Mouse (Mus musculus) embryonic facial prominence, embryonic 11.5 days (tissue): ENCODE measurements around the gene Rbp7. TPM values are rescaled to one million over a fixed set of nuclear protein-coding genes. Genes with fewer than 3 reads are reported as not detected.

Experiments used
- ATAC-seq: fragments of 200-750 bp; cut with Nextera tagmentation; replicated peaks from 2 replicates; pipeline ENCODE4 v1.8.0; 2017; ENCODE audit warnings: low read depth; ENCODE audit not compliant: insufficient number of reproducible peaks, low FRiP score, low TSS enrichment
- DNase-seq: peaks from one replicate; pipeline ENCODE4 v3.0.0-alpha.2; 2015; ENCODE audit warnings: low spot score
- H3K27ac ChIP-seq: fragments of 300-500 bp; sonication (generic); replicated peaks from 2 replicates; pipeline ENCODE4 v1.5.1; 2014; ENCODE audit warnings: mild to moderate bottlenecking, low read depth, low read length, control low read depth
- H3K27me3 ChIP-seq: fragments of 300-500 bp; sonication (generic); 2 replicates; pipeline ENCODE4 v1.6.1; 2014; ENCODE audit warnings: mild to moderate bottlenecking, low read length, moderate library complexity, mixed read lengths; ENCODE audit not compliant: control insufficient read depth, insufficient read depth
- H3K36me3 ChIP-seq: fragments of 300-500 bp; sonication (generic); replicated peaks from 2 replicates; pipeline ENCODE4 v1.6.1; 2014; ENCODE audit warnings: low read depth, mild to moderate bottlenecking, low read length, moderate library complexity, mixed read lengths; ENCODE audit not compliant: control insufficient read depth, insufficient read depth
- H3K4me1 ChIP-seq: fragments of 300-500 bp; sonication (generic); 2 replicates; pipeline ENCODE4 v1.6.1; 2014; ENCODE audit warnings: low read length, mixed read lengths; ENCODE audit not compliant: control insufficient read depth, insufficient read depth
- H3K4me2 ChIP-seq: fragments of 300-500 bp; sonication (generic); 2 replicates; pipeline ENCODE4 v1.6.1; 2014; ENCODE audit warnings: low read depth, mild to moderate bottlenecking, control low read depth, low read length, moderate library complexity
- H3K4me3 ChIP-seq: fragments of 300-500 bp; sonication (generic); 2 replicates; pipeline ENCODE4 v1.5.1; 2014; ENCODE audit warnings: low read depth, low read length, control low read depth
- H3K9ac ChIP-seq: fragments of 300-500 bp; sonication (generic); replicated peaks from 2 replicates; pipeline ENCODE4 v1.6.1; 2014; ENCODE audit warnings: mild to moderate bottlenecking, control low read depth, low read length
- H3K9me3 ChIP-seq: fragments of 300-500 bp; sonication (generic); replicated peaks from 2 replicates; pipeline ENCODE4 v1.6.1; 2016; ENCODE audit warnings: mild to moderate bottlenecking, low read length, inconsistent platforms, mixed read lengths; ENCODE audit not compliant: control insufficient read depth
- WGBS: fragments of 180-500 bp; shearing (Covaris S2); extraction: QIAGEN DNeasy Blood & Tissue Kit; methylation state at CpG from one replicate; pipeline ENCODE4 v1.1.7; 2014; 5-methylcytosine and 5-hydroxymethylcytosine counted together
- polyA plus RNA-seq: library from polyadenylated mRNA; unstranded; fragments of >200 nt; fragmentation: Nextera tagmentation; extraction: Ambion mirVana; gene quantifications from 2 replicates; pipeline ENCODE4 v1.2.1, GENCODE M21; 2014

Gene Rbp7
- polyA plus RNA-seq, 1 experiment from 2014 or later: not detected

DNA sequence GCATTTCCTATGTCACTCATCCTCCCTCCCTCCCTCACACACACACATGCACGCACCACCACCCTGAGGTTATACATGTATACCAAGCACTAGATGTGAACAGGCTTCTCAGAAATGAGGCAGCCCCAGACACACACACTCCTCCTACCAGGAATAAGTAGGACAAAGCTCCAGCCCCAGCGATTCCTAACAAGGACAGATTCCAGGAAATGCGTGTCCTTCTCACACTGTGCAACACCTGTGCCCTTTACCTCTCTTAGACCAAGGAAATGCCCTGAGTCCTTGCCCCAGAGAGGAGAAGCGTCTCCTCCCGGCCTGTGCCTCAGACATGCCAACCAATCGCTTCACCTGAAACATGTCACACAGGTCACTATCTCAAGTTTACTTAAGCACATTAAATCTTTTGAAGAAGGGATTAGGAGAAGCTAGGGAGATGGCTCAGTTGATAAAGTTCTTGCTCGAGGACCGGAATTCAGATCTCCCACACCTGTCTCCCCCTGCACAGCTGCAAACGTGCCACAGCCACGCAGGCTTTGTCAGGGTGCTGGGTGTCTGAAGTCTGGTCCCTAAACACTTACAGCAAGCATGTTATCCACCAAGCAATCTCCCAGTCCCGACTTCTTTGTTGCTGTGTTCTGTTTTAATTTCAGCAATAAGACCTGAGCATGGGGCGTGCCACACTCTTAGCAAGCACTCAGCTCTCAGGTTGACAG, 53.7 kb downstream of the Rbp7 start:
- Histone ChIP-seq H3K27me3 (no peaks in the 10 kb centered on the region), H3K27ac (no peak overlapping the region), H3K4me1 (peaks cover 6% of the 10 kb centered on the region), H3K4me3 (no peak overlapping the region), H3K36me3 (no peaks in the 10 kb centered on the region), H3K9ac (no peak overlapping the region), H3K4me2 (no peak overlapping the region), H3K9me3 (no peaks in the 10 kb centered on the region)
- ATAC-seq (no peak), DNase-seq (no peak)
- 76% methylated on average over 12 of the region's 12 CpGs for WGBS

Other genes starting within 250 kb of the Rbp7 start
- 45.1 and 50.1 TPM in 2 replicates for gene Kif1b, start 147.3 kb downstream of the Rbp7 start, polyA plus RNA-seq
- 54.2 and 54.5 TPM in 2 replicates for gene Ube4b, start 28.2 kb downstream of the Rbp7 start, polyA plus RNA-seq
- not detected in 2 replicates for gene Tmem274, start 22.4 kb upstream of the Rbp7 start, polyA plus RNA-seq
- gene Nmnat1, start 30.2 kb upstream of the Rbp7 start, polyA plus RNA-seq: 12.2 and 12.3 TPM in 2 replicates
- 58.5 and 61.2 TPM in 2 replicates for gene Lzic, start 30.3 kb upstream of the Rbp7 start, polyA plus RNA-seq
- 68.8 and 70.4 TPM in 2 replicates for gene Ctnnbip1, start 63.3 kb upstream of the Rbp7 start, polyA plus RNA-seq
- gene Clstn1, start 131.5 kb upstream of the Rbp7 start, polyA plus RNA-seq: 27.3 and 28.0 TPM in 2 replicates
- 4.2 and 4.5 TPM in 2 replicates for gene Pik3cd, start 247.6 kb upstream of the Rbp7 start, polyA plus RNA-seq